Mouse (Mus musculus): ENCODE results near the gene Myadml2. TPM values are rescaled to one million over a fixed set of nuclear protein-coding genes. Genes with fewer than 3 reads are reported as not detected.

Myadml2 gene
- total and polyA plus RNA-seq, 3 experiments: 0.68 TPM; not detected in 2

DNA sequence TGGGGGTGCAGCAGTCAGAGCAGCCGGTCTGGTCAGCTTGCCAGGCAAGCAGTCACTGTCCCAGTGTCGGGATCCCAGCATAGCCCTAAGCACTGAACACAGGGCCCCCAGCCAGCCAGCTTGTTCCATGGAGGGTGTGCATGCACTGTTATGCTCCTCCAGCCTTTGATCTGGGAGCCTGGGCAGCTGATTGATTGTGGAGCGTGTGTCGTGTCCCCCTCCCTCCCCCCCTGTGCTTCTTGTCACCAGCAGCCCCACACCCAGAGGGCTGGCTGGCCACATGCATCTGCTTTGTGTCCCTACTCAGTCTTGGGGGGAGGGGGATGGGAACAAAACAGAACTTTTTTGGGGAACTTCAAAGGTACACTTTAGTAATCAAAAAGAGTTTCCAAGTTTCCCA is 47.2 kb upstream of the Myadml2 start:
- DNase-seq (ENCODE audit: extremely low read depth): no peak
- peaks cover 47 to 95% of the 10 kb centered on the region in 2 experiments for H3K36me3 ChIP-seq (replicated peaks in 1 of 2; ENCODE audit: control insufficient read depth in 1 of 2, insufficient read depth in 1 of 2, low read length in 1 of 2)
- peaks cover 8% of the 10 kb centered on the region for H3K9me3 ChIP-seq (replicated peaks; ENCODE audit: low read length)
- no peak overlapping the region for H3K27ac ChIP-seq (ENCODE audit: insufficient read depth, low read depth)
- in situ Hi-C loops (cut with MboI; ENCODE audit: low pct_ligation_motif_present, low pct_unique_long_range_greater_than_20kb, low sequenced_read_pairs): no loop called here
- H3K27me3 ChIP-seq (replicated peaks): no peaks in the 10 kb centered on the region
- no peak overlapping the region for H3K4me3 ChIP-seq (replicated peaks in 1 of 3; ENCODE audit: low read depth in 2 of 3, low read length in 2 of 3, poor library complexity in 1 of 3)
- TF ChIP-seq EP300 (IDR thresholded peaks at IDR 0.05; ENCODE audit: low read length) (no peak), USF1 (IDR thresholded peaks at IDR 0.05; ENCODE audit: low read depth, low read length) (no peak), NRF1 (IDR thresholded peaks at IDR 0.05; ENCODE audit: low read depth, low read length) (no peak), ETS1 (conservative IDR thresholded peaks at IDR 0.05; ENCODE audit: low read depth, low read length) (no peak), TBP (conservative IDR thresholded peaks at IDR 0.05; ENCODE audit: low read depth, low read length) (no peak), KAT2A (IDR thresholded peaks at IDR 0.05; ENCODE audit: insufficient replicate concordance, low read length) (no peak), PAX5 (IDR thresholded peaks at IDR 0.05; ENCODE audit: low read length) (no peak), CTCF (conservative IDR thresholded peaks at IDR 0.05 in 1 of 2, IDR thresholded peaks at IDR 0.05 in 1 of 2; ENCODE audit: low read depth in 2 of 2, low read length in 2 of 2) (no peak), SIN3A (IDR thresholded peaks at IDR 0.05; ENCODE audit: low read length) (no peak), ZMIZ1 (IDR thresholded peaks at IDR 0.05; ENCODE audit: low read depth, low read length) (no peak), TCF12 (IDR thresholded peaks at IDR 0.05; ENCODE audit: low read depth, low read length) (no peak), JUN (IDR thresholded peaks at IDR 0.05; ENCODE audit: insufficient read depth, low read depth, low read length) (no peak), ZKSCAN1 (IDR thresholded peaks at IDR 0.05; ENCODE audit: borderline replicate concordance, low read depth, low read length) (no peak)
- H3K79me2 ChIP-seq (replicated peaks; ENCODE audit: control insufficient read depth, extremely low read depth, insufficient read depth, poor library complexity, severe bottlenecking): no peaks in the 10 kb centered on the region
- H3K9ac ChIP-seq (ENCODE audit: insufficient read depth, low read depth): no peak overlapping the region
- no peak overlapping the region for H3K4me2 ChIP-seq (ENCODE audit: insufficient read depth, low read depth, poor library complexity, severe bottlenecking)
- H3K4me1 ChIP-seq (ENCODE audit: control insufficient read depth in 1 of 2, insufficient read depth in 2 of 2): 0 out of 4 replicates have a peak, but pooled peaks cover 2 to 5% of the 10 kb centered on the region in 2 experiments
- dilution Hi-C loops (cut with MboI; ENCODE audit: extremely low pct_ligation_motif_present, extremely low pct_unique_long_range_greater_than_20kb, low sequenced_read_pairs): no loop called here

DNA sequence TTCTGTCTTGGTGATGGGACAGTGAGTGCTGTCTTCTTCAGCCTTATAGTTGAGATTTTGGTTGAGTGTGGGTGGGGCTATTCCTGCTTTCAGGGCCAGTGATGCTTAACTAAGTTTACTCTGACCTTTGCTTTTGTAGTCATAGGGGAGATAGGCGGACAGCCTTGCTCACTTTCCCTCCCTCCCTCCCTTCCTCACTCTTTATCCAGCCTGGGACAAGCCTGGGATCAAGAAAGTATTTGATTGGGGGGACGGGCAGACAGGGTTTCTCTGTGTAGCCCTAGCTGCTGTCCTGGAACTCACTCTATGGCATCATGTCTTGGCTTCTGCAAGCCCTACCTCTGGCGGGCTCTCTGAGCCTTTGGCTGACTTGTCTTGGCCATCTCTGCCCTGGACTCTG is 45.5 kb upstream of the Myadml2 start:
- in situ Hi-C loops (cut with MboI; ENCODE audit: low pct_ligation_motif_present, low pct_unique_long_range_greater_than_20kb, low sequenced_read_pairs): no loop called here
- no peaks in the 10 kb centered on the region for H3K79me2 ChIP-seq (replicated peaks; ENCODE audit: control insufficient read depth, extremely low read depth, insufficient read depth, poor library complexity, severe bottlenecking)
- H3K36me3 ChIP-seq (replicated peaks in 1 of 2; ENCODE audit: control insufficient read depth in 1 of 2, insufficient read depth in 1 of 2, low read length in 1 of 2): peaks cover 52 to 93% of the 10 kb centered on the region in 2 experiments
- no peaks in the 10 kb centered on the region for H3K27me3 ChIP-seq (replicated peaks)
- H3K4me1 ChIP-seq (ENCODE audit: control insufficient read depth in 1 of 2, insufficient read depth in 2 of 2): 0 out of 4 replicates have a peak, but pooled peaks cover 0 to 2% of the 10 kb centered on the region in 2 experiments
- peaks cover 8% of the 10 kb centered on the region for H3K9me3 ChIP-seq (replicated peaks; ENCODE audit: low read length)
- no peak overlapping the region for H3K4me3 ChIP-seq (replicated peaks in 1 of 3; ENCODE audit: low read depth in 2 of 3, low read length in 2 of 3, poor library complexity in 1 of 3)
- no peak overlapping the region for H3K27ac ChIP-seq (ENCODE audit: insufficient read depth, low read depth)
- DNase-seq (ENCODE audit: extremely low read depth): no peak
- H3K9ac ChIP-seq (ENCODE audit: insufficient read depth, low read depth): no peak overlapping the region
- no peak overlapping the region for H3K4me2 ChIP-seq (ENCODE audit: insufficient read depth, low read depth, poor library complexity, severe bottlenecking)
- dilution Hi-C loops (cut with MboI; ENCODE audit: extremely low pct_ligation_motif_present, extremely low pct_unique_long_range_greater_than_20kb, low sequenced_read_pairs): no loop called here
- TF ChIP-seq ZNF384 (IDR thresholded peaks at IDR 0.05; ENCODE audit: low read depth, low read length) (no peak), NELFE (IDR thresholded peaks at IDR 0.05; ENCODE audit: low read depth, low read length) (no peak), POLR2A (IDR thresholded peaks at IDR 0.05; ENCODE audit: low read depth, low read length) (no peak), JUN (IDR thresholded peaks at IDR 0.05; ENCODE audit: insufficient read depth, low read depth, low read length) (no peak), GABPA (IDR thresholded peaks at IDR 0.05; ENCODE audit: insufficient replicate concordance, low read depth, low read length) (no peak), HCFC1 (IDR thresholded peaks at IDR 0.05; ENCODE audit: low read depth, low read length) (no peak), ELF1 (IDR thresholded peaks at IDR 0.05; ENCODE audit: low read depth, low read length) (no peak), NRF1 (IDR thresholded peaks at IDR 0.05; ENCODE audit: low read depth, low read length) (no peak), USF2 (conservative IDR thresholded peaks at IDR 0.05; ENCODE audit: low read depth, low read length) (no peak)
